Mouse (Mus musculus): ENCODE data around the gene Prss22. TPM values are rescaled to one million over a fixed set of nuclear protein-coding genes. Genes with fewer than 3 reads are reported as not detected.

The Prss22 gene
- 0.47 and 0.60 TPM in 2 replicates for polyA plus RNA-seq (2015; fragmentation: Nextera tagmentation; extraction: Ambion mirVana)

GRCm38 (mm10) chr17:23997901-23998300, at the start of gene Prss22:
TSS of gene Prss22 (minus strand) at chr17:23998100.
- 63% methylated on average over 2 of the region's 2 CpGs for WGBS
- no peak within 1 kb of the TSS for H3K4me2 ChIP-seq (replicated peaks)
- peak; percentile 9; the same call in 1 of the 2 replicates for ATAC-seq (ENCODE audit: low FRiP score, low read depth)

GRCm38 (mm10) chr17:24046026-24046425, 48.1 kb upstream of the Prss22 start:
- peaks cover 44% of the 10 kb centered on the region for H3K36me3 ChIP-seq
- H3K4me1 ChIP-seq, result no peaks in the 10 kb centered on the region
- H3K4me3 ChIP-seq, result no peak overlapping the region
- no peak overlapping the region for H3K9ac ChIP-seq
- WGBS, result 34% methylated on average over 5 of the region's 5 CpGs
- H3K9me3 ChIP-seq, result no peaks in the 10 kb centered on the region
- H3K27me3 ChIP-seq, result no peaks in the 10 kb centered on the region
- no peak for ATAC-seq (ENCODE audit: low FRiP score, low read depth)
- no peak overlapping the region for H3K4me2 ChIP-seq (replicated peaks)
- H3K27ac ChIP-seq, result no peak overlapping the region

More at GRCm38 (mm10) chr17:23997901-23998300, at the start of gene Prss22:
- Histone ChIP-seq H3K4me1 (peaks cover 4% of the 10 kb centered on the region; the same call in 1 of the 2 replicates), H3K4me3 (no peak within 1 kb of the TSS), H3K27ac (no peak within 1 kb of the TSS), H3K27me3 (peaks cover 4% of the 10 kb centered on the region; the same call in 1 of the 2 replicates), H3K9ac (no peak within 1 kb of the TSS), H3K9me3 (no peaks in the 10 kb centered on the region), H3K36me3 (no peaks in the 10 kb centered on the region)

DNA sequence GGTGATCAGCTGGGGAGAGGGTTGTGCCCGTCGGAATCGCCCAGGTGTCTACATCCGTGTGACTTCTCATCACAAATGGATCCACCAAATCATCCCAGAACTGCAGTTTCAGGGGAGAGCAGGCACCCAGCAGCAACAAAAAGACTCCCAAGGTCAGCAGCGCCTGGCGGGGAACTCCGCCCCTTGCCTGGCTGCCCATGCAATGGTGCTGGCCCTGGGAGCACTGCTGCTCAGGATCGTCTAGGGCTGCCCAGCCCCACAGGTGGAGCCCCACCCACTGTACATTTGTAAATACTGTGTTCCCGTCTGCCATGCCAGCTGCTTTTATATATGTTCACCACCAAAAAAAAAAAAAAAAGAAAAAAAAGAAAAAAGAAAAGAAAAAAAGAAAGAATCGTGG, 47.7 kb upstream of the Prss22 start:
- Histone ChIP-seq H3K36me3 (peaks cover 40% of the 10 kb centered on the region), H3K4me1 (no peaks in the 10 kb centered on the region), H3K9me3 (no peaks in the 10 kb centered on the region), H3K27ac (no peak overlapping the region), H3K4me2 (replicated peaks) (no peak overlapping the region), H3K4me3 (no peak overlapping the region), H3K9ac (no peak overlapping the region), H3K27me3 (no peaks in the 10 kb centered on the region)
- no peak for ATAC-seq (ENCODE audit: low FRiP score, low read depth)
- WGBS, result 76% methylated on average over 10 of the region's 10 CpGs

DNA sequence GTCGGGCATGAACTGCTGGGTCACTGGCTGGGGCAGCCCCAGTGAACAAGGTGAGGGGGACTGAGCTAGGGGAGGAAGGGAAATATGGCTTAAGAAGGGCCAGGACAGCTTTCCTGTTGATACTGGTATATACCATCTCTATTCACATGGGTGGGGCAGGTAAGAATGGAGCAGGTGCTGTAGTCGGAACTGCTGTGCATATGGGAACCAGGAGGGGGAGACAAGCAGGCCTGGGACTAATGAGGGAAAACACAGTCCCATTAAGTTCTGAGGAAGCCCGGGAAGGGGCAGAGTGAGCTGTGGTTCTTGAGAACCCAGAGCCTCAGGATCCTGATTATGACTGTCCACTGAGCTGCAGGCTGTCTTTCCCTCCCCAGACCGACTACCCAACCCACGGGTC, 46.6 kb upstream of the Prss22 start:
- H3K9me3 ChIP-seq, result no peaks in the 10 kb centered on the region
- 64% methylated on average over 5 of the region's 5 CpGs for WGBS
- H3K9ac ChIP-seq, result no peak overlapping the region
- no peak overlapping the region for H3K4me2 ChIP-seq (replicated peaks)
- no peak overlapping the region for H3K4me3 ChIP-seq
- H3K27me3 ChIP-seq, result no peaks in the 10 kb centered on the region
- no peak overlapping the region for H3K27ac ChIP-seq
- H3K4me1 ChIP-seq, result no peaks in the 10 kb centered on the region
- no peak for ATAC-seq (ENCODE audit: low FRiP score, low read depth)
- peaks cover 28% of the 10 kb centered on the region for H3K36me3 ChIP-seq

DNA sequence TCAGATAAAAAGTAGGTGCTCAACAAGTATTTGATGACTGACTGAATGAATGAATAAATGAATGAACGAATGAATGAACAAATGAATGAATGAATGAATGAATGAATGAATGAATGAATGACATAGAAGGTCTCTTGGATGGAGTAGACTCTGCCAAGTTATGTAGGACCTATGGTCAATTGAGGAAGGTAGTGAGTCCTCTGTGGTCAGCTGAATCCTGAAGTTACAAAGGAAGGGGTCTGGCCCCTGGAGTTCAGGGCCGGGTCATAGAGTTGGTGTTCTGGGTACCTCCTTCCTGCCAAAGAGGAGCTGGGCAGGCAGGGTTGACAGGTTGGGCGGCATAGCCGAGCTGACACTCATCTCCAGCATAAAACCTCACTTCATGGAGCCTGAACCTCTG, 39.9 kb upstream of the Prss22 start, which contains the start of gene Prss27:
TSS of gene Prss27 (plus strand) at position 301 of the 400 bp plus-strand sequence.
- Histone ChIP-seq H3K4me3 (no peak within 1 kb of the TSS), H3K27ac (no peak within 1 kb of the TSS), H3K9ac (no peak within 1 kb of the TSS), H3K36me3 (no peaks in the 10 kb centered on the region), H3K27me3 (no peaks in the 10 kb centered on the region; the same call in 1 of the 2 replicates), H3K4me1 (no peaks in the 10 kb centered on the region), H3K4me2 (replicated peaks) (no peak within 1 kb of the TSS), H3K9me3 (no peaks in the 10 kb centered on the region)
- no peak for ATAC-seq (ENCODE audit: low FRiP score, low read depth)
- WGBS, result 69% methylated on average over 4 of the region's 4 CpGs

DNA sequence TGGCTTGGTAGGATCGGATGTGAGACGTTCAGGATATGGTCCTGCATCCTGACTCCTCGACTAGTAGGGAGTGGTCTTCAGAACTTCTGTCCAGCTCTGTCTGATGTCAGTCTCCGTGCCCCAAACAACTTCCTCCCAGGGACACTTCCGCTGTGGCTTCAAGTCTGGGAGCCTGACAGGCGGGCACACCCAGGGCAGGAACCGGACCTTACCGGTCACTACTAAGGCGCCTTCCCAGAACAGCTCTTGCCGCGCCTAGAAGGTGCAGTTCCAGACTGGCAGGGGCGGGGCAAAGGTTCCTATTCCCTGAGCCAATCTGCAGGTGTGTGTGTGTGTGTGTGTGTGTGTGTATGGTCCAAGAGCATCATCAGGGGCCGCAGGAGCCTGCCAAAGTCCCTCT, 39.5 kb upstream of the Prss22 start:
- Histone ChIP-seq H3K4me3 (no peak overlapping the region), H3K27ac (no peak overlapping the region), H3K27me3 (no peaks in the 10 kb centered on the region; the same call in 1 of the 2 replicates), H3K4me1 (no peaks in the 10 kb centered on the region), H3K9me3 (no peaks in the 10 kb centered on the region), H3K9ac (no peak overlapping the region), H3K36me3 (no peaks in the 10 kb centered on the region), H3K4me2 (replicated peaks) (no peak overlapping the region)
- 82% methylated on average over 13 of the region's 13 CpGs for WGBS
- ATAC-seq (ENCODE audit: low FRiP score, low read depth), result no peak

GRCm38 (mm10) chr17:24036954-24037353, 39.1 kb upstream of the Prss22 start:
- no peaks in the 10 kb centered on the region for H3K36me3 ChIP-seq
- H3K27me3 ChIP-seq, result no peaks in the 10 kb centered on the region; the same call in 1 of the 2 replicates
- H3K4me2 ChIP-seq (replicated peaks), result no peak overlapping the region
- H3K4me1 ChIP-seq, result no peaks in the 10 kb centered on the region
- no peak overlapping the region for H3K9ac ChIP-seq
- ATAC-seq (ENCODE audit: low FRiP score, low read depth), result no peak
- H3K4me3 ChIP-seq, result no peak overlapping the region
- H3K9me3 ChIP-seq, result no peaks in the 10 kb centered on the region
- H3K27ac ChIP-seq, result no peak overlapping the region
- WGBS, result 79% methylated on average over 6 of the region's 6 CpGs

DNA sequence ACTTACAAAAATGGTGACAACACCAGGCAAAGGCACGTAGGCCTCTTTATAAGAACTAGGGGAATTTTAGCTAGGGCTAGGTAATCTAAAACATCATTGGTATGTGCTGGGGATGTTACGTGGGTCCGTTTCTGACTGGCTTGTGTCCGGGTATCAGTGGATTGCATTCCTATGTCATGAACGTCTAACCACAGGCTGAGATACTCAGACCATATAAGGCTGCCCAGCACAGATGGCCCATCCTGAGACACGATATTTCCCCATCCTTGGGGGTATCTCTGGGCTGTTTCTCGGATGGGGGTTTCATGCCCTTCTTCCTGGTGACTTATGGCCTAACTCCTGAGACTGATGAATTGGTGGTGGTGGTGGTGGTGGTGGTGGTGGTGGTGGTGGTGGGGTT, 37.2 kb upstream of the Prss22 start:
- Histone ChIP-seq H3K27ac (no peak overlapping the region), H3K4me2 (replicated peaks) (no peak overlapping the region), H3K4me1 (no peaks in the 10 kb centered on the region), H3K36me3 (no peaks in the 10 kb centered on the region), H3K27me3 (no peaks in the 10 kb centered on the region; the same call in 1 of the 2 replicates), H3K9ac (no peak overlapping the region), H3K9me3 (no peaks in the 10 kb centered on the region), H3K4me3 (no peak overlapping the region)
- WGBS, result 83% methylated on average over 7 of the region's 7 CpGs
- no peak for ATAC-seq (ENCODE audit: low FRiP score, low read depth)

- Histone ChIP-seq H3K9ac (no peak overlapping the region), H3K27me3 (no peaks in the 10 kb centered on the region), H3K36me3 (no peaks in the 10 kb centered on the region), H3K9me3 (no peaks in the 10 kb centered on the region), H3K27ac (no peak overlapping the region), H3K4me2 (replicated peaks) (no peak overlapping the region), H3K4me1 (no peaks in the 10 kb centered on the region), H3K4me3 (no peak overlapping the region)
- WGBS, result 92% methylated on average over 19 of the region's 22 CpGs
- ATAC-seq (ENCODE audit: low FRiP score, low read depth), result no peak
These were observed 32.7 kb upstream of the Prss22 start for GRCm38 (mm10) chr17:24030551-24030950.

- Histone ChIP-seq H3K4me3 (no peak overlapping the region), H3K36me3 (no peaks in the 10 kb centered on the region), H3K27ac (no peak overlapping the region), H3K27me3 (no peaks in the 10 kb centered on the region), H3K9ac (no peak overlapping the region), H3K4me2 (replicated peaks) (no peak overlapping the region), H3K4me1 (no peaks in the 10 kb centered on the region), H3K9me3 (no peaks in the 10 kb centered on the region)
- WGBS, result 82% methylated on average over 7 of the region's 7 CpGs
- no peak for ATAC-seq (ENCODE audit: low FRiP score, low read depth)
These were observed 31.6 kb upstream of the Prss22 start for GRCm38 (mm10) chr17:24029477-24029876.

- H3K27me3 ChIP-seq, result no peaks in the 10 kb centered on the region
- H3K9me3 ChIP-seq, result no peaks in the 10 kb centered on the region
- no peaks in the 10 kb centered on the region for H3K36me3 ChIP-seq
- no peak overlapping the region for H3K4me2 ChIP-seq (replicated peaks)
- 75% methylated on average over 5 of the region's 5 CpGs for whole genome bisulfite sequencing
- H3K9ac ChIP-seq, result no peak overlapping the region
- no peak overlapping the region for H3K27ac ChIP-seq
- peaks cover 10% of the 10 kb centered on the region; the same call in 1 of the 2 replicates for H3K4me1 ChIP-seq
- no peak overlapping the region for H3K4me3 ChIP-seq
- ATAC-seq (ENCODE audit: low FRiP score, low read depth), result no peak
These were observed 23.7 kb upstream of the Prss22 start for GRCm38 (mm10) chr17:24021375-24022199.

DNA sequence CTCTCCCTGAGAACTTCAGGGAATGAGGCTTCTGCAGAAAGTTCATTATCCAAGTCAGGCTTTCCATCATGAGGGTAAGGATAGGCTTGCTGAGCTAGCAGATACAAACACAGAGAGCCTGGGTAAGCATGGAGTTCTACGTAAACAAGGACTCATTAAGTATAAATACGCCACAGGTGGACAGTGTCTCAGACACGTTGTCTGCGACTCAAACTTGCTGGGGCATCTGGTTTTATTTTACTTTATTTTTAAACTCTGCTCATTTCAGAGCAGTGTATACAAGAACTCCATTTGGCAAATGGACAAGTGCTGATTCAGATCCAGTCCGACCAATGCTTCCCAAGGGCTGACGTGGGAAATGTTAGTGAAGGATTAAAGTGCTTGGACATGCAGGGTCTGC, 22.8 kb upstream of the Prss22 start:
- Histone ChIP-seq H3K9ac (no peak overlapping the region), H3K27ac (no peak overlapping the region), H3K9me3 (no peaks in the 10 kb centered on the region), H3K4me2 (replicated peaks) (no peak overlapping the region), H3K4me1 (peaks cover 10% of the 10 kb centered on the region; the same call in 1 of the 2 replicates), H3K4me3 (no peak overlapping the region), H3K27me3 (no peaks in the 10 kb centered on the region), H3K36me3 (no peaks in the 10 kb centered on the region)
- ATAC-seq (ENCODE audit: low FRiP score, low read depth), result peak; percentile 59; the same call in 1 of the 2 replicates
- WGBS, result 27% methylated on average over 6 of the region's 6 CpGs

Measured in limb, embryonic 13.5 days (tissue).